Mouse (Mus musculus): ENCODE measurements at regions not wholly inside any gene's neighbourhood (a gene's known extent, or its start where the extent isn't known, plus 50 kb on each side); places are given as distances from the start of the nearest gene placed in this dataset.

GRCm38 (mm10) chr8:125367374-125367773 is 202.2 kb downstream of the Sipa1l2 start:
- no peak for DNase-seq (ENCODE audit: low spot score)

- DNase-seq (ENCODE audit: low spot score) = no peak
Observed at GRCm38 (mm10) chr8:125365004-125365403, 204.6 kb downstream of the Sipa1l2 start.

- no peak for DNase-seq (ENCODE audit: low spot score)
Observed at GRCm38 (mm10) chr8:125359456-125359855, 210.2 kb downstream of the Sipa1l2 start.

GRCm38 (mm10) chr8:125357759-125358158 is 211.8 kb downstream of the Sipa1l2 start:
- DNase-seq (ENCODE audit: low spot score) = no peak

- DNase-seq (ENCODE audit: low spot score) = no peak
Observed at GRCm38 (mm10) chr8:125355059-125355509, 214.5 kb downstream of the Sipa1l2 start.

GRCm38 (mm10) chr8:125352276-125352675 is 217.3 kb downstream of the Sipa1l2 start:
- no peak for DNase-seq (ENCODE audit: low spot score)

GRCm38 (mm10) chr8:125351486-125352032 is 218.0 kb downstream of the Sipa1l2 start:
- DNase-seq (ENCODE audit: low spot score) = no peak

- DNase-seq (ENCODE audit: low spot score) = peak; percentile 75
Observed at GRCm38 (mm10) chr8:125349290-125350025, 220.2 kb downstream of the Sipa1l2 start.

- DNase-seq (ENCODE audit: low spot score) = no peak
Observed at GRCm38 (mm10) chr8:125346182-125346581, 223.4 kb downstream of the Sipa1l2 start.

- DNase-seq (ENCODE audit: low spot score) = no peak
Observed at GRCm38 (mm10) chr8:125345571-125345970, 224.0 kb downstream of the Sipa1l2 start.

- no peak for DNase-seq (ENCODE audit: low spot score)
Observed at GRCm38 (mm10) chr8:125343867-125344266, 225.7 kb downstream of the Sipa1l2 start.

- no peak for DNase-seq (ENCODE audit: low spot score)
Observed at GRCm38 (mm10) chr8:125342521-125342920, 227.1 kb downstream of the Sipa1l2 start.

- DNase-seq (ENCODE audit: low spot score) = no peak
Observed at GRCm38 (mm10) chr8:125341606-125342005, 228.0 kb downstream of the Sipa1l2 start.

GRCm38 (mm10) chr8:125338222-125338621 is 231.4 kb downstream of the Sipa1l2 start:
- no peak for DNase-seq (ENCODE audit: low spot score)

- no peak for DNase-seq (ENCODE audit: low spot score)
Observed at GRCm38 (mm10) chr8:125337444-125338077, 232.0 kb downstream of the Sipa1l2 start.

GRCm38 (mm10) chr8:125336799-125337198 is 232.8 kb downstream of the Sipa1l2 start:
- DNase-seq (ENCODE audit: low spot score) = no peak

- DNase-seq (ENCODE audit: low spot score) = no peak
Observed at GRCm38 (mm10) chr8:125335575-125336370, 233.8 kb downstream of the Sipa1l2 start.

GRCm38 (mm10) chr8:125335171-125335570 is 234.4 kb downstream of the Sipa1l2 start:
- no peak for DNase-seq (ENCODE audit: low spot score)

GRCm38 (mm10) chr8:125330638-125331037 is 239.0 kb downstream of the Sipa1l2 start:
- no peak for DNase-seq (ENCODE audit: low spot score)

GRCm38 (mm10) chr8:125328650-125329049 is 241.0 kb downstream of the Sipa1l2 start:
- no peak for DNase-seq (ENCODE audit: low spot score)

GRCm38 (mm10) chr8:125327551-125328262 is 241.9 kb downstream of the Sipa1l2 start:
- DNase-seq (ENCODE audit: low spot score) = no peak

GRCm38 (mm10) chr8:125327006-125327405 is 242.6 kb downstream of the Sipa1l2 start:
- no peak for DNase-seq (ENCODE audit: low spot score)
